Mouse (Mus musculus) E14TG2a.4 (cell line): Measurements from ENCODE around the gene Arhgef33.

Experiments used
- CTCF ChIP-seq: conservative IDR thresholded peaks from 2 replicates; pipeline ENCODE4 v1.5.1; 2014; ENCODE audit warnings: low read length
- NANOG ChIP-seq: IDR thresholded peaks from 2 replicates; pipeline ENCODE4 v1.6.1; 2014; ENCODE audit warnings: borderline replicate concordance, low read length, mixed read lengths
- POU5F1 ChIP-seq: IDR thresholded peaks from 2 replicates; pipeline ENCODE4 v1.6.1; 2014; ENCODE audit warnings: low read length, borderline replicate concordance

- TF ChIP-seq CTCF: no peak
- no peak for TF ChIP-seq POU5F1
- no peak for TF ChIP-seq NANOG
Observed at GRCm38 (mm10) chr17:80312405-80312804, 5.2 kb downstream of the Arhgef33 start.
